Mouse (Mus musculus): ENCODE measurements at regions not wholly inside any gene's neighbourhood (a gene's known extent, or its start where the extent isn't known, plus 50 kb on each side); places are given as distances from the start of the nearest gene placed in this dataset.

- no peak for DNase-seq
Measured at GRCm38 (mm10) chr9:120731952-120732622, 160.8 kb downstream of the Rpl14 start.

GRCm38 (mm10) chr9:120732650-120733293, 161.5 kb downstream of the Rpl14 start:
- DNase-seq: no peak

- no peak for DNase-seq
Measured at GRCm38 (mm10) chr9:120733681-120734465, 162.6 kb downstream of the Rpl14 start.

- no peak for DNase-seq
Measured at GRCm38 (mm10) chr9:120735217-120735616, 164.0 kb downstream of the Rpl14 start.

- DNase-seq: no peak
Measured at GRCm38 (mm10) chr9:120737956-120738355, 166.7 kb downstream of the Rpl14 start.

GRCm38 (mm10) chr9:120739199-120739952, 168.1 kb downstream of the Rpl14 start:
- DNase-seq: peak; percentile 30

- no peak for DNase-seq
Measured at GRCm38 (mm10) chr9:120739953-120740524, 168.8 kb downstream of the Rpl14 start.

- no peak for DNase-seq
Measured at GRCm38 (mm10) chr9:120741521-120741920, 170.3 kb downstream of the Rpl14 start.

- DNase-seq: no peak
Measured at GRCm38 (mm10) chr9:120743455-120743854, 172.2 kb downstream of the Rpl14 start.

GRCm38 (mm10) chr9:120745674-120746073, 174.4 kb downstream of the Rpl14 start:
- DNase-seq: no peak

- DNase-seq: no peak
Measured at GRCm38 (mm10) chr9:120750820-120751219, 178.2 kb upstream of the Ctnnb1 start.

- no peak for DNase-seq
Measured at GRCm38 (mm10) chr9:120751686-120752484, 177.1 kb upstream of the Ctnnb1 start.

- DNase-seq: no peak
Measured at GRCm38 (mm10) chr9:120754151-120754550, 174.9 kb upstream of the Ctnnb1 start.

GRCm38 (mm10) chr9:120755486-120755885, 173.5 kb upstream of the Ctnnb1 start:
- DNase-seq: no peak

GRCm38 (mm10) chr9:120758003-120758402, 171.0 kb upstream of the Ctnnb1 start:
- no peak for DNase-seq

- DNase-seq: no peak
Measured at GRCm38 (mm10) chr9:120758632-120759031, 170.4 kb upstream of the Ctnnb1 start.

- DNase-seq: no peak
Measured at GRCm38 (mm10) chr9:120759771-120760170, 169.2 kb upstream of the Ctnnb1 start.

GRCm38 (mm10) chr9:120763802-120764201, 165.2 kb upstream of the Ctnnb1 start:
- DNase-seq: no peak

- no peak for DNase-seq
Measured at GRCm38 (mm10) chr9:120764663-120765062, 164.4 kb upstream of the Ctnnb1 start.

- DNase-seq: no peak
Measured at GRCm38 (mm10) chr9:120765292-120765691, 163.7 kb upstream of the Ctnnb1 start.

GRCm38 (mm10) chr9:120766881-120767280, 162.1 kb upstream of the Ctnnb1 start:
- no peak for DNase-seq

- DNase-seq: no peak
Measured at GRCm38 (mm10) chr9:120767396-120767795, 161.6 kb upstream of the Ctnnb1 start.
